Mouse (Mus musculus) heart, adult 2 months (tissue): ENCODE data around the gene Atp13a3.

Source experiments
- CTCF ChIP-seq: fragments of 200-600 bp; IDR thresholded peaks from 2 replicates; pipeline ENCODE4 v1.8.1; 2022; ENCODE audit warnings: antibody characterized with exemption, mild to moderate bottlenecking, moderate library complexity
- EP300 ChIP-seq: fragments of 200-500 bp; IDR thresholded peaks from 2 replicates; pipeline ENCODE4 v1.6.1; 2011; ENCODE audit warnings: low read depth, low read length, control low read depth; ENCODE audit not compliant: insufficient read depth
- POLR2A ChIP-seq: fragments of 200-500 bp; IDR thresholded peaks from 2 replicates; pipeline ENCODE4 v1.6.1; 2011; ENCODE audit warnings: mild to moderate bottlenecking, low read depth, low read length, control low read depth; ENCODE audit not compliant: insufficient read depth

DNA sequence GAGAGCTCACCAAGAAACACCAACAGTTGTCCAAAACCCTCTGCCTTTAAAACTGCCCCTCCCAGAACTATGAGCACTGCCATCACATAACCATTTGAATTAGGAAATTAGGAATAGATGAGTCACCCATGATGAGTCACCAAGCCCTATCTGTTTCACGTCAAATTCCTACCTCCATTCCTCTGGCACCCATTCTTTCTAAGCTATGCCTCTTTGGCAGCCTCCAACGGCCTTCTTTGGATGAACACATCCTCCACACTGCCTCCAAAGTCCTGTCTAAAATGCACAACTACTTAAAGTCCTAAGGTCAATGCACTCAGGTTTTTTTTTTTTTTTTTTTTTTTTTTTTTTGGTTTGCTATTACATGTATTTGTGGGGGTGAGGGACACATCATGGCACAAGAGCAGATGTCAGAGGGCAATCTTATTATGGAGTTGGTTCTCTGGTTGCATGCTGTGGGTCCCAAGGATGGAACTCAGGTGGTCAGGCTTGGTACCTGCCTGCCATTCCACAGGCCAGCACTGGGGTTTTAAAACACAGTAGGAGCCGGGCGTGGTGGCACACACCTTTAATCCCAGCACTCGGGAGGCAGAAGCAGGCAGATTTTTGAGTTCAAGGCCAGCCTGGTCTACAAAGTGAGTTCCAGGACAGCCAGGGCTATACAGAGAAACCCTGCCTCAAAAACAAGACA lies 15.0 kb downstream of the Atp13a3 start:
- TF ChIP-seq CTCF (no peak), EP300 (no peak), POLR2A (no peak)
